30 mouse cellular contexts compared by ENCODE assay signal in the genomic region with DNA sequence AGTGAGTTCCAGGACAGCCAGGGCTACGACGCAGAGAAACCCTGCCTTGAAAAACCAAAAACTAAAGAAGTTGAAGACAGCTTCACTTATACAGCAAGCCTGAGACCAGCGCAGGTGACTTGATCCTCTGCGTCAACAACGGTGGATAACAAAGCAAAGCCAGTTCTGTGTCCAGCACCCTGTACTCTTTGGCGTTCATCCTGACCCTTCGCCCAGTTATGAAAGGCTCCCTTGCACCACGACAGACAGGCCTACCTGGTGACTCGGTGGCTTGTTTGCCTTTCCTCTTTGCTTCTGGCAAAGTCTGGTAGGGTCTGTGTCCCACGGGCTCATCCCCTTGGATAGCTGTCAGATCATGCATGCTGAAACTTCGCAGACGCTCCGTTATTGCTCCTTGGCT.
DNase-seq lines count a peak whose midpoint lies in the region; ATAC-seq and TF ChIP-seq lines count a peak whose summit lies in the region.
"Had no signal": no experiment of that assay in that cellular context is flagged by ENCODE, and none has a peak within 500 bp of the region (broad histone marks: within the 10 kb centered on the region; RNA-seq: fewer than 3 reads in every experiment).

No protein-coding gene starts in this region.

- TF ChIP-seq EP300 in liver, postnatal 0 days (IDR thresholded peaks at IDR 0.05; ENCODE audit: low read depth): 0 out of 2 replicates have a peak, but pooled peaks have one; percentile 40

- H3K4me1 ChIP-seq in liver, postnatal 0 days (ENCODE audit: insufficient read depth): peaks cover 19% of the 10 kb centered on the region

- no peak overlapping the region for H3K4me2 ChIP-seq in liver, postnatal 0 days (ENCODE audit: low read depth, low read length)
- H3K4me2 ChIP-seq: embryonic facial prominence, embryonic 13.5 days; forebrain, embryonic 12.5 days; forebrain, embryonic 15.5 days; heart, embryonic 12.5 days; heart, embryonic 15.5 days; hindbrain, embryonic 13.5 days; intestine, embryonic 15.5 days had no signal

- TF ChIP-seq CTCF in liver, postnatal 0 days (IDR thresholded peaks at IDR 0.05; ENCODE audit: low read depth): no peak

- 64% methylated on average over 13 of the region's 13 CpGs for WGBS in liver, postnatal 0 days (ENCODE audit: insufficient replicate concordance)

- H3K27ac ChIP-seq in liver, postnatal 0 days (ENCODE audit: low read depth): peak overlapping the region; percentile 26; the same call in 1 of the 2 replicates
- H3K27ac ChIP-seq: embryonic facial prominence, embryonic 10.5 days; embryonic facial prominence, embryonic 13.5 days; forebrain, embryonic 12.5 days; forebrain, embryonic 15.5 days; heart, embryonic 15.5 days; hindbrain, embryonic 10.5 days; hindbrain, embryonic 13.5 days; intestine, embryonic 15.5 days had no signal

- H3K36me3 ChIP-seq in liver, postnatal 0 days (replicated peaks; ENCODE audit: insufficient read depth, low read length): peaks cover 2% of the 10 kb centered on the region

- H3K27me3 ChIP-seq in liver, postnatal 0 days (ENCODE audit: insufficient read depth, low read length): no peaks in the 10 kb centered on the region
- H3K27me3 ChIP-seq: CH12.LX; embryonic facial prominence, embryonic 13.5 days; forebrain, embryonic 12.5 days; forebrain, embryonic 15.5 days; heart, embryonic 12.5 days; heart, embryonic 15.5 days; hindbrain, embryonic 13.5 days; intestine, embryonic 15.5 days; Patski had no signal

- H3K9ac ChIP-seq in liver, postnatal 0 days (replicated peaks): no peak overlapping the region
- H3K9ac ChIP-seq: embryonic facial prominence, embryonic 13.5 days; forebrain, embryonic 12.5 days; forebrain, embryonic 15.5 days; heart, embryonic 12.5 days; heart, embryonic 15.5 days; hindbrain, embryonic 13.5 days; intestine, embryonic 15.5 days had no signal

- H3K9me3 ChIP-seq in liver, postnatal 0 days (ENCODE audit: low read length): no peaks in the 10 kb centered on the region
- H3K9me3 ChIP-seq: embryonic facial prominence, embryonic 10.5 days; embryonic facial prominence, embryonic 13.5 days; forebrain, embryonic 12.5 days; forebrain, embryonic 15.5 days; G1E; heart, embryonic 12.5 days; heart, embryonic 15.5 days; hindbrain, embryonic 10.5 days; hindbrain, embryonic 13.5 days; intestine, embryonic 15.5 days had no signal

- peak; percentile 60 for DNase-seq in adrenal gland, postnatal 10 days
- no peak for DNase-seq in adrenal gland, postnatal 4 days (ENCODE audit: low spot score in 2 of 2)
- peak; percentile 91 for DNase-seq in heart, adult 11 months
- DNase-seq in heart, adult 18-20 months: no peak
- peak; percentile 59 for DNase-seq in liver, postnatal 0 days
- no peak for DNase-seq in liver
- no peak for DNase-seq in urinary bladder, adult 18-20 months (ENCODE audit: low spot score in 2 of 2)
- DNase-seq: adrenal gland, adult 8-10 months; B cell, adult 2 months; cerebellum, adult 2 months; cerebellum, postnatal 10 days; cerebellum, postnatal 36 days; embryo, embryonic 11 days; gastrocnemius, postnatal 25 days; heart, postnatal 10 days; heart, postnatal 36 days had no signal

- H3K4me3 ChIP-seq in liver, postnatal 0 days (ENCODE audit: low read depth, low read length): no peak overlapping the region
- H3K4me3 ChIP-seq: embryonic facial prominence, embryonic 10.5 days; embryonic facial prominence, embryonic 13.5 days; erythroblast, embryonic 14.5 days; forebrain, embryonic 12.5 days; forebrain, embryonic 15.5 days; heart, embryonic 12.5 days; heart, embryonic 15.5 days; hindbrain, embryonic 10.5 days; hindbrain, embryonic 13.5 days; intestine, embryonic 15.5 days had no signal

- ATAC-seq in liver, postnatal 0 days: peak; percentile 62
- ATAC-seq: forebrain, embryonic 15.5 days; hindbrain, embryonic 16.5 days; intestine, embryonic 15.5 days; Patski had no signal

Comparison
In these comparisons a context has a peak if more than half of its experiments do, and no peak if none do; other contexts are left out.
1. DNase-seq: peak in adrenal gland, postnatal 10 days (single experiment), heart, adult 11 months (single experiment) and liver, postnatal 0 days (single experiment); none in adrenal gland, postnatal 4 days (0 of 2), heart, adult 18-20 months (0 of 2), liver (single experiment) and urinary bladder, adult 18-20 months (0 of 2).